Mouse (Mus musculus) megakaryocyte, embryonic 14.5 days (primary cell): ENCODE measurements at regions not wholly inside any gene's neighbourhood (a gene's known extent, or its start where the extent isn't known, plus 50 kb on each side); places are given as distances from the start of the nearest gene placed in this dataset.

Experiments used
- H3K27me3 ChIP-seq: replicated peaks from 2 replicates; pipeline ENCODE3; 2012; ENCODE audit warnings: inconsistent platforms
- H3K36me3 ChIP-seq: replicated peaks from 2 replicates; pipeline ENCODE3; 2012; ENCODE audit warnings: low read length, inconsistent platforms, mixed read lengths
- H3K4me1 ChIP-seq: 2 replicates; pipeline ENCODE4 v1.6.1; 2012; ENCODE audit warnings: inconsistent platforms
- H3K4me3 ChIP-seq: replicated peaks from 2 replicates; pipeline ENCODE3; 2012; ENCODE audit warnings: moderate library complexity, mild to moderate bottlenecking, inconsistent platforms
- H3K9me3 ChIP-seq: 2 replicates; pipeline ENCODE4 v1.6.1; 2012; ENCODE audit warnings: inconsistent platforms
- FLI1 ChIP-seq: IDR thresholded peaks from 2 replicates; pipeline ENCODE4 v1.6.1; 2012; ENCODE audit warnings: low read length, inconsistent platforms, mixed read lengths
- GATA1 ChIP-seq: IDR thresholded peaks from 3 replicates; pipeline ENCODE4 v1.6.1; 2012; ENCODE audit warnings: mixed read lengths, low read length, inconsistent platforms, borderline replicate concordance

DNA sequence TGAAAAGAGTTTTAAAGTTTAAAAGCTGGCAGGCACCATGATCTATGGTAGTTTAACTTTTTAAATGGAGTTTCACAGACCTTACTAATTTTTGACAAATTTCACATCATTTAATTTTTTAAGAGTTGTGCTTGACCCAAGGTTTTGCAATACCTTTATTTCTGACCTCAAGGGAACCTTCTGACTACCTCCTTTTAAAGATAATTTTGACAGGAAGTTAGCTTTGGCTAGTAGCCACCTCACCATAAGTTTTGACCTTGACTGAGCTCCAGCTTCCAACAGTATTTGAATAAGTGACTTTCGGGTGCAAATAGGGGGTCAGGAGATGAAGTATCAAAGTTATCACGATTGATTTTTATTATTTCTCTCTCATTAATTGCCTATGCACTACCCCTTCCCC lies 149.9 kb downstream of the Rpl36a-ps1 start:
- Histone ChIP-seq H3K27me3 (no peaks in the 10 kb centered on the region), H3K9me3 (no peaks in the 10 kb centered on the region), H3K36me3 (no peaks in the 10 kb centered on the region), H3K4me1 (no peaks in the 10 kb centered on the region), H3K4me3 (no peak overlapping the region)
- TF ChIP-seq GATA1 (no peak), FLI1 (no peak)

DNA sequence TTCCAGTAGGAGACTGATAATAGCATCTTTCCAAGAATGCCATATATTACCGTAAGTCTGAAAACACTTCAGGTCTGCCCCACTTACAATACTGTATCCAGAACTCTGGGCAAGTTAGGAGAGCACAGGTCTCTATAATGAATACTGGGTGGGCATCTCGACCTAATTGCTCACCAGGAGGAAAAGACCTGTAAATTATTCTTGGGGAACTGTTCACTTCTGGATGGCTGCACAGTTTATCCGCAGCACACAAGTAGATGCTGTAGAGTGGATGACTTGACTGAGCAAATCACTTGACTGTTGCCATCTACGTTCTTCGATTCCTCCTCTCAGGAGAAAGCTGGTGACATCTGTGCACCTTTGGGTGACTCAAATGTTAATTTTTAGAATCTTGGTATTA lies 159.8 kb downstream of the Rpl36a-ps1 start:
- no peak for TF ChIP-seq FLI1
- no peak for TF ChIP-seq GATA1
- Histone ChIP-seq H3K27me3 (no peaks in the 10 kb centered on the region), H3K9me3 (no peaks in the 10 kb centered on the region), H3K4me3 (no peak overlapping the region), H3K4me1 (no peaks in the 10 kb centered on the region), H3K36me3 (no peaks in the 10 kb centered on the region)

DNA sequence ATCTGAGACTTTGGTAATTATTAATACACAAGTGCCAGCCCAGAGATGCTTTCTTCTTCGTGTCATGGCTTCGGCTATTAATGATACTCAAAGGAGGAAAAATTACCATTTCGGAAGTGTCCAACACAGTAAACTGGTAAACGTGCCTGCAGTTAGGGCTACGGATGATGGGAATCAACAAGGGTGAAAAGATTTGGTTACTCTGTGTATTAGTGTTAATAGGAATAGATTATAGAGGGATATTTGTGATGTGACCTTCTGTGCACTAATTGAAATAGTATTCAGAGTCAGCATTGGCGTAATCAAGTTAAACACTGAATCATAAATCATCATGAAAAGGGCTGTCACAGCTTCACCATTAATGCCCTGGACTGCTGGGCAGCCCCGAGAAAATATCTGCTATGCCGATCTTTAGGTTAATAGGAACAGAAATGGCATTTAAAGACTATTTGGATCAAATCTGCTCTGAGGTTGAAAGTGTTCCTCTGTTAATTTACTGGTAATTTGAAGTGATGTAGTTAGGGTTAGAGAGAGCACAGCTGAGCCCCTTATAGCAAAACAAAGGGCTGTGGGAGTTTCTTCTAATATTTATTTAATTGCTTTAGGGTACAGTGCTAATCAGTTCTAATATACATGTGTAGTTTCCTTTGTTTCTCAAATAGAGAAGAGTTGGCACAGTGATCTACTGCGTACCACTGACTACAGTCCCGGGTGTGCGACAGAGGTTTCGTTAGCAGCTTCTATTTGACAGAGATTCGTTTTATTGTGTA lies 160.7 kb downstream of the Rpl36a-ps1 start:
- H3K9me3 ChIP-seq = no peaks in the 10 kb centered on the region
- no peaks in the 10 kb centered on the region for H3K4me1 ChIP-seq
- H3K36me3 ChIP-seq = no peaks in the 10 kb centered on the region
- no peak for TF ChIP-seq FLI1
- TF ChIP-seq GATA1 = no peak
- H3K4me3 ChIP-seq = no peak overlapping the region
- H3K27me3 ChIP-seq = no peaks in the 10 kb centered on the region

DNA sequence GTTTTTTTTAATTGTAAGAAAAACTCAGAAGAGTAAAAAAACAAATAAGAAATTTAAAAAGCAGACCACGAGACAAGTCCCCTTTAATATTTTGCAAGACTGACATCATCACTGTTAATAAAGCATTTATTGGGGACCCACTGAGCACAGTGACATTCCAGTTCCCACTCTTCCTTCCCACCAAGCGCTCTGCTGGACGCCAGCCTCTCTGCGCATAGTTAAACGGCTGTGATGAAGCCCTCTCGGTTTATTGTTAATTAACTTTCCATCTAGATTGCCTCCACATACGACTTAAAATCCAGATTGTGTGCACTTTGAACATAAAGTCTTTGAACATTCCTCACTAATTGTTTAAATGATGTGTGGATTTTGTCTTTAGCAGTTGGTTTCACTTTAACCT lies 161.7 kb downstream of the Rpl36a-ps1 start:
- Histone ChIP-seq H3K27me3 (no peaks in the 10 kb centered on the region), H3K4me3 (no peak overlapping the region), H3K36me3 (no peaks in the 10 kb centered on the region), H3K9me3 (no peaks in the 10 kb centered on the region; the same call in 1 of the 2 replicates), H3K4me1 (no peaks in the 10 kb centered on the region)
- no peak for TF ChIP-seq FLI1
- TF ChIP-seq GATA1 = no peak

DNA sequence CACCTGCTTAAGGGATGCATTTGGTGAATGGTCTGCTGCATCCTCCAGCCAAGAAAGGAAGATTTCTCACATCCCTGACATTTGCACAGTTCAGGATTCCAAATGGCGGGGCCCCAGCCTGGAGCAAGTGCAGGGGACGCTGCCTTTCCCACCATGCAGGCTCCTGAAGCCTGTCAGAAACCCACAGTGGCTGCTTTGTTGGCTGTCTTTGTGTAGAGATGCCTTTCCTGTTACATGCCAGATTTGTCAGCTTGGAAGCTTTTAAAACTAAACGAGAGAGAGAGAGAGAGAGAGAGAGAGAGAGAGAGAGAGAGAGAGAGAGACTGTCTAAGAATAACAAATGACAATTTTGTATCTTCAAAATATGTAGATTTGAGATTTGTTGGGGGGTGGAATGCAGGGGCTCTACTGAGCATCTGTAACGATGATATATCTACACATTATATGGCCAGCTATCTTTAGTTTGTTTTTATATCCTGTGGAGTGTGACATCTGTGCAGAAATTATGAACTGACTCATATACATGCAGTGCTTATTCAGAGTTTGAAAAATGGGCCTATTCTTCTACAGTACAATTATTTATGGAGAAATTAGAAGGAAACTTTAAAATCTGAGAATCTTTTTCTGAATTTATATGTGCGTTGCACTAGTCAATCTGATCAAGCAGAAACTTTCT lies 164.0 kb downstream of the Rpl36a-ps1 start:
- Histone ChIP-seq H3K27me3 (no peaks in the 10 kb centered on the region), H3K4me3 (no peak overlapping the region), H3K36me3 (no peaks in the 10 kb centered on the region), H3K9me3 (peaks cover 3% of the 10 kb centered on the region; the same call in 1 of the 2 replicates), H3K4me1 (no peaks in the 10 kb centered on the region)
- no peak for TF ChIP-seq GATA1
- TF ChIP-seq FLI1 = no peak

DNA sequence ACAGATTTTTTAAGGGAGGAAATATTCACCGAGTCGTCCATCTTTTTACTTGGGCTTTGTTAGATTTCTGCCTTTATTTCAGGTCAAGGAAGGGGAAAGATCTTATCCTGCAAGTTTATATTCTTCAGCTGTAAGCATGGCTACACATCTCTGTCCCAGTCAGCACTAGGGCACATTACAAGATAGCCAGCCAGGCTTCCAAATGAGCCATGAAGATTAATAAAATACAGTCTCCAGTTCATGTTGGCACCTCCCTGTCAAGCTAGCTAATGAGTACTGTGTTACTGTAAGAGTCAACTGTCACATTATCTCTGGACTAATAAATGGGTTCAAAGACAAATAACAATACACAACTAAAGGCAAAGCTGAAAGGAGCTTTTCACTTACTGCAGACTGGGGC lies 166.6 kb downstream of the Rpl36a-ps1 start:
- Histone ChIP-seq H3K27me3 (no peaks in the 10 kb centered on the region), H3K9me3 (peaks cover 3% of the 10 kb centered on the region; the same call in 1 of the 2 replicates), H3K4me3 (no peak overlapping the region), H3K4me1 (no peaks in the 10 kb centered on the region), H3K36me3 (no peaks in the 10 kb centered on the region)
- no peak for TF ChIP-seq GATA1
- TF ChIP-seq FLI1 = no peak

DNA sequence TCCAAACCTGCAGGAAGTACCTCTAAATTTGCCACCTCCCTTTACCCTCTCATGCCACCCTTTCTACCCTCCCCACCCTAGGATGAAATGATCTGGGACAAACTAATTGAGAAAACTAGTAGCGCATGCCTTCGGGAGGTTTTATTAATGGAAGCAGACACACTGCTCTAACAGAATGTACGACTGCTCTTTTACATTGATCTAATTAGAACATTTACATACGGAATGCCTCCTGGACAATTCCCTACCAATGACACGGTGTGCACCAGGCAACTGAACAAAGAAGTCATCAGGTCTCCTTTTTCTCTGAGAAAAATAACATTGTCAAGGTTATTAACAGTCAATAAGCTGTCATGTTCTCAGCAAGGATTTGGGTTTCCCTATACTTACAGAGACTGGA lies 180.5 kb downstream of the Rpl36a-ps1 start:
- H3K9me3 ChIP-seq = no peaks in the 10 kb centered on the region
- H3K27me3 ChIP-seq = no peaks in the 10 kb centered on the region
- no peaks in the 10 kb centered on the region for H3K36me3 ChIP-seq
- TF ChIP-seq FLI1 (no peak), GATA1 (no peak)
- no peak overlapping the region for H3K4me3 ChIP-seq
- no peaks in the 10 kb centered on the region for H3K4me1 ChIP-seq

DNA sequence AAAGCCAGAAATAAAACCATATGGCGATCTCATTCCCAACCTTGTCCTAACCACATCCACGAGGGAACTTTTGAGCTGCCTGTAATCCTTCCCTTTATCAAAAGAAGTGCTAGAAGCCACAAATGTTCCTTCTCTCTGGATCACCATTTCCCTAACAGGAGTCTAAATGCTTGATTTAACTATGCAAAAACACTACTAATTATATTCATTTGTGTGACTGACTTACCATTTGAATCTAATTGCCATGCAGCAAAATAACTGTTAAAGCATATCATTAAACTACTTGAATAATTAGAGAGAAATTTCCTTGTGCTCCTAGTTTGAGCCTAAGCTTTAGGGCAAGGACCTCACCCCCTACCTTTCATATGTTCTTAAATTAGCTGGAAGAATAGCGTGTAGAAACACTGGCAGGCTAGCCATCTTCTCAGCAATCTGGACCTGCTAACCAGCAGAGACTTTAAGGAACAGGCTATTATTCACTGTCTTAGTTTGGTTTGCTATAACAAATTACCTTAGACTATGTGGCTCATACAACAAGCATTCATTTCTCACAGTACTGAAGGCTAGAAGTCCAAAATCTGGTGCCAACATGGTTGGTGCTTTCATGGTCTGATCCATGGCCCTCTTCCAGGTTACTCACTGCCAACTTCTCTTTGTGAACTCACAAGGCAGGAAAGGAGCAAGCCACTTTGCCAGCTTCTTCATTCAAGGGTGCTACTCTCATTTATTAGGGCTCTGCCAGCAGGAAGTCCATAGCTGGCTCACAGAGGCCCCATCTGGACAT lies 183.7 kb downstream of the Rpl36a-ps1 start:
- Histone ChIP-seq H3K36me3 (no peaks in the 10 kb centered on the region), H3K9me3 (no peaks in the 10 kb centered on the region), H3K4me3 (no peak overlapping the region), H3K4me1 (no peaks in the 10 kb centered on the region), H3K27me3 (no peaks in the 10 kb centered on the region)
- TF ChIP-seq GATA1 = no peak
- TF ChIP-seq FLI1 = no peak

DNA sequence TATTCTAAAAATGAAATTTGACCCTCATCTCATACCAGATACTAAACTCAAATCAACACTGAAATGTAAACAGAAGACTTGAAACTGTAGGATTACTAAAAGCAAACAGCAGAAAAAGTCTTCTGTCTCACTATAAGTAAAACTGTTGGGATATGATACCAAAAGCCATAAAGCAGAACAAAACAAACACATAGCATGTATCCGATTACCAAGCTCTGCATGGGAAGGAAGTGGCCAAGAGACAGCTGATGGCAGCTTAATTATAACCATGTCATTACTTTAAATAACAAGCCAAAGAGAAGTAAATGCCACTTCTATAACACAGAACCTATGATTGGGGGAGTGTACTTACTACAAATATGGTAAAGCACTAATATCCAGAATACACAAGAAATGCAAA lies 186.0 kb downstream of the Rpl36a-ps1 start:
- Histone ChIP-seq H3K4me3 (no peak overlapping the region), H3K4me1 (no peaks in the 10 kb centered on the region), H3K36me3 (no peaks in the 10 kb centered on the region), H3K9me3 (no peaks in the 10 kb centered on the region), H3K27me3 (no peaks in the 10 kb centered on the region)
- no peak for TF ChIP-seq GATA1
- no peak for TF ChIP-seq FLI1
